Mouse (Mus musculus) heart, embryonic 11.5 days (tissue): ENCODE measurements around the gene Zmiz1. TPM values are rescaled to one million over a fixed set of nuclear protein-coding genes. Genes with fewer than 3 reads are reported as not detected.

ENCODE experiments used
- ATAC-seq: fragments of 200-750 bp; cut with Nextera tagmentation; replicated peaks from 2 replicates; pipeline ENCODE4 v1.8.0; 2017; ENCODE audit warnings: moderate library complexity; ENCODE audit not compliant: insufficient number of reproducible peaks, low FRiP score, low TSS enrichment
- H3K27ac ChIP-seq: fragments of 300-500 bp; sonication (generic); 2 replicates; pipeline ENCODE4 v1.5.1; 2014; ENCODE audit warnings: mild to moderate bottlenecking, low read depth, low read length
- H3K27me3 ChIP-seq: fragments of 300-500 bp; sonication (generic); 2 replicates; pipeline ENCODE4 v1.6.1; 2014; ENCODE audit warnings: mild to moderate bottlenecking, low read length, mixed read lengths; ENCODE audit not compliant: control insufficient read depth, insufficient read depth
- H3K36me3 ChIP-seq: fragments of 300-500 bp; sonication (generic); 2 replicates; pipeline ENCODE4 v1.6.1; 2014; ENCODE audit warnings: mild to moderate bottlenecking, low read length, moderate library complexity, mixed read lengths; ENCODE audit not compliant: control insufficient read depth, insufficient read depth
- H3K4me1 ChIP-seq: fragments of 300-500 bp; sonication (generic); 2 replicates; pipeline ENCODE4 v1.6.1; 2014; ENCODE audit warnings: low read length; ENCODE audit not compliant: control insufficient read depth, insufficient read depth
- H3K4me2 ChIP-seq: fragments of 300-500 bp; sonication (generic); 2 replicates; pipeline ENCODE4 v1.6.1; 2014; ENCODE audit warnings: mild to moderate bottlenecking, moderate library complexity
- H3K4me3 ChIP-seq: fragments of 300-500 bp; sonication (generic); 2 replicates; pipeline ENCODE4 v1.5.1; 2014; ENCODE audit warnings: low read depth, low read length
- H3K9ac ChIP-seq: fragments of 300-500 bp; sonication (generic); 2 replicates; pipeline ENCODE4 v1.6.1; 2014; ENCODE audit warnings: mild to moderate bottlenecking, low read depth, low read length, moderate library complexity
- H3K9me3 ChIP-seq: fragments of 300-500 bp; sonication (generic); replicated peaks from 2 replicates; pipeline ENCODE4 v1.6.1; 2016; ENCODE audit warnings: low read length; ENCODE audit not compliant: control insufficient read depth
- WGBS: fragments of 180-500 bp; shearing (Covaris S2); extraction: QIAGEN DNeasy Blood & Tissue Kit; methylation state at CpG from one replicate; pipeline ENCODE4 v1.1.7; 2014; ENCODE audit not compliant: insufficient replicate concordance; 5-methylcytosine and 5-hydroxymethylcytosine counted together
- polyA plus RNA-seq: library from polyadenylated mRNA; unstranded; fragments of >200 nt; fragmentation: Nextera tagmentation; extraction: Ambion mirVana; gene quantifications from 2 replicates; pipeline ENCODE4 v1.2.1, GENCODE M21; 2014

Zmiz1 gene
- polyA plus RNA-seq, 1 experiment from 2014 or later: 34.9 TPM

DNA sequence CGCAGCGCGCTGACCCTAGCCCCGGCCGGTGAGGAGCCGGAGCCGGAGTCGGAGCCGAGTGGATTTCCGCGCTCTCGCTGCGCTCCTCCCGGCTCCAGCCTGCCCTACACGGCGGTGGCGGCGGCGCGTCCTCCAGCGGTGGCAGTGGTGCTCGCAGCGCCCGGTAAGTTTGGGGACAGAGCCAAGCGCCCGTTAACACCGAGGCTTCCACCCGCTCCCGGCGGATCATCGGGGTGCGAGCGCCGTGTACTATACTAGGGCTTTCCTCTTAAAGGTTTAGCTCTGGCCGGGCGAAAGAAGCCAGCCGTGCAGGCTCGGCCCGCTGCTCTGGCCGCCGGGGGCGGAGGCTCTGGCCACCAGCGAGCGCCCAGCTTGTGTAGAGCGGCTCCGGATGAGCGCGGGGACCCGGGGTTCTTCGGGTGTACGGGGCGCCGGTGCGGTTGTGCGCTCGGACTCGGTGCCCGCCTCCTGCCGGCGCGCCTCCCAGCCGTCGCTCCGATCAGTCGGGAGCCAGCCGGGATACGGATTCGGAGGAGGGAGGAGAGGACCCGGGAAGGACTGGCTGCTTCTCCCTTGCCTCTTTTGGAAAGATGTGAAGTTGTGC, 511 bp downstream of the Zmiz1 start:
- no peaks in the 10 kb centered on the region for H3K36me3 ChIP-seq
- H3K9me3 ChIP-seq: no peaks in the 10 kb centered on the region
- WGBS: under 1% methylated on average over 69 of the region's 69 CpGs
- no peaks in the 10 kb centered on the region for H3K27me3 ChIP-seq
- H3K4me2 ChIP-seq: peak overlapping the region; percentile 97
- H3K9ac ChIP-seq: peak overlapping the region; percentile 99
- ATAC-seq: peak; percentile 40; the same call in 1 of the 2 replicates
- peak overlapping the region; percentile 98 for H3K4me3 ChIP-seq
- H3K27ac ChIP-seq: peak overlapping the region; percentile 97
- H3K4me1 ChIP-seq: peaks cover 58% of the 10 kb centered on the region

DNA sequence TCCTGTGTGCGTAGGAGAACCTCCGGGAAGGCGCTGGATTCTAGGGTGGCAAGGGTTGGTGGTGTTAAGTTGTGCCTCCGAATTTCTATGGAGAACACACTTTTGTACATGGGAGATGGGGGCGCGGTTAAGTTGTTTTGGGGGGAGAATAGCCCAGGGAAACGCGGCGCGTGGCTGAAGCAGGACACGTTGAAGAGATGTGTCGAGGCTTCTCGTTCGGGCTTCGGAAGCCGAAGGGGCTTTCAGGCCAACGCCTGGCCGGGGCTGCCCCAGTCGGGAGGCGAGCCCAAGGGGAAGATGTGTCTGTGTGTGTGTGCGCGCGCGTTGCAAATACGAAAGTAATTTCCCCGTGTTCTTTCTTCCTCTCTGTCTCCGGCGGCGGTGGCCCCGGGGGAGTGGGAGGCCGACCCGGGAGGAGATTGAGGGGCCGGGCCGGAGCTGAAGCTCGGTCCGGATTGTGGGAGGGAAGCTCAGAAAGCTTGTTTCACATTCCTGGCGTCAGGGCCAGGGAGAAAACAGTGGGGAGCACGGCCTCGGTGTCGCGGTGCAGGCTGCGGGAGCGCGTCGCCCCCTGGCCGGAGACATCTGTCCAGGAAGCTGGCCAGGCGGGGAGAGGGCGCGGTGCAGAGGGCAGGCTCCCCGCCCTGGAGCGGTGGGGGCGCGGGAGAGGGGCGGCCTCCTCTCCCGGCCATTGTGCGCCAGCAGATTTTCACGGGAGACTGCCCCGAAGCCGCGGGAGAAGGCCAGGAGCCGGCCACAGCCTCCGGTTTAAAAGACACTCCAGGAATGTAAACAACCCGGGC, 1.2 kb downstream of the Zmiz1 start:
- H3K4me1 ChIP-seq: peaks cover 61% of the 10 kb centered on the region
- no peak for ATAC-seq
- H3K27ac ChIP-seq: peak overlapping the region; percentile 97
- 0% methylated on average over 63 of the region's 63 CpGs for WGBS
- H3K9ac ChIP-seq: peak overlapping the region; percentile 99
- H3K36me3 ChIP-seq: no peaks in the 10 kb centered on the region
- no peaks in the 10 kb centered on the region for H3K27me3 ChIP-seq
- peak overlapping the region; percentile 98 for H3K4me3 ChIP-seq
- H3K9me3 ChIP-seq: no peaks in the 10 kb centered on the region
- H3K4me2 ChIP-seq: peak overlapping the region; percentile 97

DNA sequence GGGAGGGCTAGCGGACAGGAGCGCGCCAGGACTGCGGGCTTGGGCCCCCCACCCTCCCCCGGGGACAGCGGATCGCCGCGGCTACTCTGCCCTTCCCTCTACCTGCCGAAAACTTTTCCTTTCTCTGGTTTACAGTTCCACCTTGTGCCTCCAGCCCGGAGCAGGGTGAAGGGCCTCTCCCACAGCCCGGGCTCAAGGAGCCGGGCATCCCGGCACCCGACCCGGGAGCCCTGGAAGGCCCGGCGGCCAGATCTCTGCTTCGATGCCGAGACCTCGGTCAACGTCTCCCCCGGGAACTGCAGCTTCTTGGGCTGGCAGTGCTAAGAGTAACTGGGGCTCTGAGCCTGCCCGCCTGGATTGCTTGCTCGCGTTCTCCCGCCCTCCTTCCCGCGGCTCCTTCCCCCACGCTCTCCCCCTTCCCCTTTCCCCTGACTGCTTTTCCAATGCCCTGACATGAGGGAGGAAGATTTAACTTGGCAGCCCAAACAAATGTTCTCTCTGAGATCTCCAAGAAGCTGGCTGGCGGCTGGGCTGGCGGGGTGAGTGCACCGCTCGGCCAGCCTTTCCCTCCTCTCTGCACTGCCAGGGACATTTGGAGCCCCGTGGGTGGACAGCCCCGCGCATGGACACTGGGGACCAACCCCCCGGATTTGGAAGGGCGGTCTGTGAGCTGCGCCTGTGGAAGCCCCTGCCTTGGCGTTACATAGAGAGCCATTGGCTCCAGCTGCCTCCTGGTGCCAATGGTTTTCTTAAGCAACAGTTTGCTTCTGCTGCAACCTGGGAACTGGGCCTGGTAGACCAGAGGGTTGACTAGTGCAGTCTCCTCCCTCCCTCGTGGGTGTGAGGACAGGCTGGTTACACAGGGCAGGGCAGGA, 2.1 kb downstream of the Zmiz1 start:
- under 1% methylated on average over 41 of the region's 42 CpGs for WGBS

GRCm38 (mm10) chr14:25461676-25462385, 2.8 kb downstream of the Zmiz1 start:
- ATAC-seq: no peak
- no peaks in the 10 kb centered on the region for H3K36me3 ChIP-seq
- no peaks in the 10 kb centered on the region for H3K27me3 ChIP-seq
- no peaks in the 10 kb centered on the region for H3K9me3 ChIP-seq
- H3K9ac ChIP-seq: peak overlapping the region; percentile 99
- peak overlapping the region; percentile 97 for H3K4me2 ChIP-seq
- peaks cover 63% of the 10 kb centered on the region for H3K4me1 ChIP-seq
- peak overlapping the region; percentile 98 for H3K4me3 ChIP-seq
- H3K27ac ChIP-seq: peak overlapping the region; percentile 97
- WGBS: 3% methylated on average over 12 of the region's 12 CpGs

More for the DNA sequence above, 2.1 kb downstream of the Zmiz1 start:
- Histone ChIP-seq H3K9me3 (no peaks in the 10 kb centered on the region), H3K4me3 (peak overlapping the region; percentile 98), H3K9ac (peak overlapping the region; percentile 99), H3K36me3 (no peaks in the 10 kb centered on the region), H3K27me3 (no peaks in the 10 kb centered on the region), H3K4me1 (peaks cover 61% of the 10 kb centered on the region), H3K4me2 (peak overlapping the region; percentile 97), H3K27ac (peak overlapping the region; percentile 97)
- no peak for ATAC-seq

GRCm38 (mm10) chr14:25462975-25463374, 4.0 kb downstream of the Zmiz1 start:
- 12% methylated on average over 1 of the region's 1 CpGs for WGBS
- ATAC-seq: no peak
- H3K36me3 ChIP-seq: no peaks in the 10 kb centered on the region
- peaks cover 72% of the 10 kb centered on the region for H3K4me1 ChIP-seq
- no peaks in the 10 kb centered on the region for H3K9me3 ChIP-seq
- H3K9ac ChIP-seq: peak overlapping the region; percentile 17; the same call in 1 of the 2 replicates
- no peak overlapping the region for H3K27ac ChIP-seq
- H3K4me2 ChIP-seq: no peak overlapping the region; the same call in 1 of the 2 replicates
- H3K4me3 ChIP-seq: no peak overlapping the region
- H3K27me3 ChIP-seq: no peaks in the 10 kb centered on the region

DNA sequence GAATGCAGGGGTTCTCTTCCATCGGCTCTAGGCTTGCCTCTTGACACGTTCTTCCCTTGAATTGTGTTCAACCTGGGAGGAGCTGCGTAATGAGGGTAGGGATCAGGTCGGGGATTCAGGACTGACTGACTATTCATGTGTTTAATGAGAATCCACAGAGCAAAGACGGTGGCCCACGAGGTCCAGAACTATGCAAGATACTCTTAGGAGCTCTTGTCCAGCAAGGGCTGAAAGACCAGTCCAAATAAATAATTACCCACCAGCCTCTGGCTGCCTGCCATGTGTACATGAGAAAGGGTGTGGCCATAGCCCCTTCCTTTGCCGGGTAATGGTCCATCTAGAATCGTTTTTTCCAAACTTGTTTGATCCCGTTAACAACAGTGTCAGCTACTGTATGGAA, 4.9 kb downstream of the Zmiz1 start:
- no peak for ATAC-seq
- WGBS: 53% methylated on average over 9 of the region's 9 CpGs
- H3K4me3 ChIP-seq: no peak overlapping the region
- H3K4me1 ChIP-seq: peaks cover 75% of the 10 kb centered on the region
- no peak overlapping the region for H3K27ac ChIP-seq
- H3K36me3 ChIP-seq: no peaks in the 10 kb centered on the region
- no peak overlapping the region for H3K9ac ChIP-seq
- no peaks in the 10 kb centered on the region for H3K27me3 ChIP-seq
- no peaks in the 10 kb centered on the region for H3K9me3 ChIP-seq
- H3K4me2 ChIP-seq: peak overlapping the region; percentile 22

DNA sequence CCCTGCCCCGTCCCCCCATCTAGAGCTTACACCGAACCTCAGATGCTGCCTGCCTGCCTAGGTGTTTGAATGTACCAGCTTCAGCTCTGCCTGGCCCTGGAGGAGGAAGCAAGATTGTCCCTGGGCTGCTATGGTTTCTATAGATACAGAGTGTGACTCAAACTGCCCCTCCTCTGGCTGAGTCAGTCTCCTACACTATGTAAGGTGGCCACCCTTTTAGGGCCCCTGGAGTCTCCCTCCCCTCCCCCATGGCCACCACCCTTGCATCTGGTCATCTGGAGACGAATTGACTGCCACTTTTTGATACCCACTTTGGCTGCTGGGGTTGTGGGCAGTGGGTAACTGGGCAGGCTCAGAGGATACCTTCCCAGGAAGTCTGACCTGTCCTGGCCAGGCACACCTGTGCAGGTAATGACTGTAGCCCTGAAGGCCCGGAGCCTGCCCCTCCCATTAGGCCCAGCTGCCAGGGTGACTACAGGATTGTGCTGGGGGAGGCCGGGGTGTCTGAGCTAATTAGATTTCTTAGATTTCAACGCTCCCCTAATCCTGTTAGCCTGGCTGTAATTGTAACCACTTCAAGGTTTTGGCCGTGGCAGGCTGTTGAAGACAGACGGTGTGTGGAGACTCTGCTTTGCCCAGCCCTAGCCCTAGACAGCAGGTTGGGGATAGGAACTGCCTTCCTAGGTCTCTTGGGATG, 5.8 kb downstream of the Zmiz1 start:
- no peak overlapping the region for H3K4me3 ChIP-seq
- 0 out of 2 replicates have a peak overlapping the region, but pooled peaks have one; percentile 22 for H3K9ac ChIP-seq
- 37% methylated on average over 8 of the region's 8 CpGs for WGBS
- H3K9me3 ChIP-seq: no peaks in the 10 kb centered on the region
- no peaks in the 10 kb centered on the region for H3K27me3 ChIP-seq
- peaks cover 84% of the 10 kb centered on the region for H3K4me1 ChIP-seq
- peak; percentile 58 for ATAC-seq
- H3K27ac ChIP-seq: peak overlapping the region; percentile 41
- H3K4me2 ChIP-seq: peak overlapping the region; percentile 35
- no peaks in the 10 kb centered on the region for H3K36me3 ChIP-seq
